Mouse (Mus musculus) urinary bladder, adult 2 months (tissue): ENCODE results near the gene Gsdme. TPM values are rescaled to one million over a fixed set of nuclear protein-coding genes. Genes with fewer than 3 reads are reported as not detected.

Source experiments
- DNase-seq: peaks from one replicate; pipeline ENCODE4 v3.0.0; 2022; ENCODE audit warnings: low spot score
- polyA plus RNA-seq: library from polyadenylated mRNA; depleted of rRNA; stranded (reverse); fragments of >200 nt; gene quantifications from 2 replicates; pipeline ENCODE4 v1.2.3, GENCODE M21; 2012; rRNA removed

The Gsdme gene
- polyA plus RNA-seq, 1 experiment: 4.1 TPM

DNA sequence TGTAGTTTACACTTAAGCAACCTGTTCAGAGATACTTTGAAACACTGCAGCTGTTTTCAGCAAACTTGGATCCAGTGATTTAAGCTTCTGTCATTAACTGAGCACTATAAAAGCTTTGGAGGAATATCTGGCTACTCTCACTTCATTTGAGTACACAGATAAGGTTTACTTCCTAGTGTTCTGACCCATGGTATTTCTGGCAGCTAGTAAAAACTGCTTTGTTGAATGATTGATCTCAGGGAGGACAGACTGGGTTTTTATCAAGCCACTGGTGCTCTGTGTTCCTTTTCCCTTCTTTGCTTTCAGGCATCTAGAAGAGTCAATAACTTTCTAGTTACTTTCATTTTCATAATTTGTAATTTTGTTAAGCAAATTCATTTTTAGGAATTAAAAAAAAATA is 74.3 kb downstream of the Gsdme start:
- no peak for DNase-seq

DNA sequence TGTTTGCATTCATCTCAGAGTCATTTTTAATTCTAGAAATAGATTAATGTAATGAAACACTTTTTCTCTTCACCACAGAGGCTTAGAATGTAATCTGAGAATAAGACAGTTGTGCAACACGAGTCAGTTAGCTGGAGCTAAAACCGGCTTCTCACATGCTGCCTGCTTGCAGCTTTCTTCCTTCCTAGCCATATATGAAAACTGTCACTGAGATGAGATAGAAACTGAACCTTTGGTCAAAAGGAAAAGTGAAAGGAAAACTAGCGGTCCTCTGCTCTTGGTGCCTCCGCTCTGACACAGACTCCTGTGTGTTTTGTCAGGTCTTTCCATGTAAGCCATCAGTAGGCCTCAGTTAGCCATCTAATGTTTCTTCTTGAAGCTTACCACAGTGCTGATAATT is 75.7 kb downstream of the Gsdme start:
- DNase-seq: no peak

DNA sequence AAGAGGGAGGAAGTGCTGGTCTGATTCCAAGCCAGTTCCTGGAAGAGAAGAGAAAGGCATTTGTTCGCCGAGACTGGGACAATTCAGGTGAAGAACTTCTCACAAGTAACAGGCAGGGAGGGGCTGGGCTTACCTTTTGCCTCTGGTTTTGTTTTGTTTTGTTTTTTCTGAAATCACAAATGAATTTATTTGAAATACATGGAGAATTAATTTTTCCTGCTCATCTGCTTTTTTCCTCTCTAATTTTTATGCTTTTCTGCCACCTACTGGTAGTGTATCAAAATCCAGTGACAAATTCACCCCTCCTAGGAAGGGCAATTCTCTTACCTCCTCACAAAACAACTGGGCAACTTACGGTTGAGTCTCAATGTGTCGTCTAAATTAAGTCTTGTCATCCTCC is 83.5 kb downstream of the Gsdme start:
- no peak for DNase-seq

DNA sequence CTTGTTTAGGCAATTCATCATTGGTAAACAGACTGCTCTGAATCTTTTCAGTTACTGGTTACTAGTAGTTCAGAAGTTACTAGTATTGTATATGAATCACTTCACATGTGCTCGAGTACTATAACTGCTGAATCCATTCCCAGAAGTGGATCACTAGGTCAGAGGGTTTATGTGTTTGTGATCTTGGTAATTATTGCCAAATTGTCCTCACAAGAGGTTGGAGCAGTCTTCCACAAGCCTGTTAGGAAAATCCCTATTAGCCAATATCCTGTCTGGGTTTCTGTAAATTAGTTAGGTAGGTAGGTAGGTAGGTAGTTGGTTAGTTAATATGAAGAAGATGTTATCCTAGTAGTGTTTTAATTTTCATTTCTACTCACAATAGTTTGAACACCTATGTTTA is 87.9 kb downstream of the Gsdme start:
- DNase-seq: no peak

DNA sequence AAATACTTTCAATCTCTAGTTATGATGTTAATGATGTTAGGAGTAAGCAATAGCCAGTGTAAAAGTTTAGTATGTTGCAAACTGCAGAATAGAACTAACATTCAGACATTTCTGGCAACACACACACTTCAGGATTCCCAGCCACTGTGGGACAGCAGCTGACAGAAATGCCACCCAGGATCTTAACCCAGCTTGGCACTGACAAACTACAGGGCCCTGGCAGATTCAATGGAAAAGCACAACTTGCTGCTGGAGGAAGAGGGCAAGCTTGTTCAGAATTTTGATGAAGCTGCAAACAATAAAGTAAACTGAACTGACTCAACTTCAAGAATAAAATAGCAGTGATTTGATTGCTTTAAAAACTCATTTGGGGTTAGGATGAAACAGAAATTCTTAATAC is 93.9 kb downstream of the Gsdme start:
- DNase-seq: no peak

DNA sequence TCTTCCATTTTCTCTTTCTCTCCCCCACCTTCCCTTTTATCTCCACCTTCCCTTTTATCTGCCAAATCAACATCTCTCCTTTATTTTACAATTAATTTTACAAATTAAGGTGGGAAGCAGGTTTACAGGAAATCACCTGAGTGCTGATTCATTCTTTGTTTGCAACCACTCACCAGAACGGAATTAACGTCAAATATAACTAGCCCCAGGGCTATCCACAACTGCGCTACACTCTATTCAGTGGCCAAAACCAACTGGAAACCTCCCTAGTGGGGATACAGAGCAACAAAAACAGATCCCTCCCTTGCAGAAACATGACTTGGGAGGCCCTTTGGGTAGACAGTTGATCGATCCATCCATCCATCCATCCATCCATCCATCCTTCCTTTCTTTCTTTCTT is 94.8 kb downstream of the Gsdme start:
- DNase-seq: no peak

DNA sequence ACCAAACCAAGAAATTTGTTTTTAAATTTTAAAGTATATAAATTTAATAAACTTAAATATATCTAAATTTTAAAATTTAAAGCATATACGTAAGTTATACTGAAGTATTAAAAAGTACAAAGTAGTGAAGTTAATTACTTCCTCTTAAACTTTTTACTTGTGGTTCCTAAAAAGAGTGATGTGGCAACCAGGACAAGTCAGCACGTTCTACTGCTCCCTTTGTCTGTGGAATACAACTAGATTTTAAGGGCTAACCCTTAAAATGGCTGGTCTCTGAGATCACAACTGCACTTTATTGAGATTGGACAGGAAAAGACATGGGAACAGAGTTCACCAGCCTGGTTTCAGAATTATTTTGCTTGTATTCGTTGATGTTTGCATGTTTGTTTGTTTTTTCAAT is 100.6 kb downstream of the Gsdme start:
- no peak for DNase-seq

DNA sequence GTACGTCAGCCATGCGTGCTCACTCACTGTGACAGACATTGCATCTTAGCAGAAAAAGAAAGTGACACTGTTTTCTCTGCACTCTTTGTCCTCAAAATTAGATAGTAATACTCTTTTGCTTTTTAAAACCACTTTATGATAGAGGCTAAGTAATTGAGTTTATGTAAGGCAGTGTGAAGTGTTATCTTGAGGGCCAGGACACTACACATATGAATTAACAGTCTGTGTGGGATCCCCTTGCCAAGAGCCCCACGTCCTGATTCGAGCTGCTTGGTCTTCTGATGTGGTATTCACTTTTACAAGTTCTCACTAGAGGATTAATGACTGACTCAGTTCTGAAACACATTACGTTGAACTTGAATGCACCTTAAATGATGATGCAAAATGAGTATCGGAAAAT is 103.8 kb downstream of the Gsdme start:
- DNase-seq: no peak

DNA sequence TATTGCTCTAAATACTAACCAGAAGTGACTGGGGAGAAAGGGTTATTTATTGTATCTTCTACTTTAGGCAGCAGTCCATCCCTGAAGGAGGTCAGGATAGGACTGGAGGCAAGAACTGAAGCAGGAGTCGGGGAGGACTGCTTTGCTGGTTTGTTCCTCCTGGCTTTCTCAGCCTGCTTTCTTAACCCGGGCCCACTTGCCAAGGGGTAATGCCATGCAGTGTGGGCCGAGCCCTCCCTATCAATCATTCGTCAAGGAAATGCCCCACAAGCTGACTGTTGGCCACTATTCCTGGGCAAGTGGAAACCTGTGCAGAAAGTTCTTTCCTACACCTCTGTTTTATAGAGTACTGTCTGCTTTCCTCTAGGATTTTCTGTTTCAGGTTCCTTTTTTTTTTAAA is 114.3 kb downstream of the Gsdme start:
- no peak for DNase-seq

DNA sequence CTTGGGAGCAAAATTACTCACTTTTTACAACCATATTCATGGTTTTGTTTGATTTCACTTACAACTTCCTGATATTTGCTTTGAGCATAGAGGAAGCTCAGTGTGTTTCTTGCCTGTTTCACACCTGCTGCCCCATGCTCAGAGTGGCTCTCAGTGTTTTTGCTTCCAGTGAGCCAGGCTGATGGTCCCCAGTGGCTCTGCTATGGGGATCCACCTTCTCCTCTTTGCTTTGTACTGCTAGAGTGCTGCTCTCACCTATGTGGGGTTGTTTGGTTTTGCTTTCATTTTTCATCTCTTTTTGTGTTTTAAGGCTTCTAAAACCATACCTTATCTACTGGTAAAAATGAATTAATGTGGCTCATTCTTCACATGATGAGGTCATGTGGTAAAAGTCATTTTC is 117.5 kb downstream of the Gsdme start:
- no peak for DNase-seq

DNA sequence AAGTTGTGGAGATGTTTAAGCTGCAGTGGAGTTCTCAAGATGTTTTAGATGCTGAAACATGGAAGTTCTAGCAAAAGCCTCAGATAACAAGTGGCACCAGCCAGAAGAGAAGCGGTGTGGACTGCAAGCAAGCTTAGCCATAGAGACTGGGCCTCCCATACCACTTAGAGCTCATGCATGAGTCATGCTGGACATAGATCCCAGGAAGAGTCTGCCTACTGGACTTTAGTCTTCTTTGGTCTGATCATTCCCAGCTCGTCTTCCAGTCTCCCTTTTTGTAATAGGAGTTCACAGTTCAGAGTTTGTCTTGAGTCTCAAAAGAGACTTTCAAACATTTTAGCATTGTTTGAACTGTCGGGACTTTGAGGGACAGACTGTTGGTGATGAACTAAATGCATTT is 124.1 kb downstream of the Gsdme start:
- DNase-seq: no peak

Other genes starting within 250 kb of the Gsdme start
- 43.9 and 47.8 TPM in 2 replicates for gene Mpp6, start 153.6 kb downstream of the Gsdme start, polyA plus RNA-seq
- 54.8 and 61.4 TPM in 2 replicates for gene Osbpl3, start 192.3 kb upstream of the Gsdme start, polyA plus RNA-seq